Mouse (Mus musculus) kidney, postnatal 25 days (tissue): ENCODE data around the gene Bmp6.

Experiments used
- DNase-seq, 2 experiments: peaks; one replicate each; pipeline ENCODE4 v3.0.0; 2021; ENCODE audit warnings: mixed read lengths in 2 of 2

Bmp6 gene

DNA sequence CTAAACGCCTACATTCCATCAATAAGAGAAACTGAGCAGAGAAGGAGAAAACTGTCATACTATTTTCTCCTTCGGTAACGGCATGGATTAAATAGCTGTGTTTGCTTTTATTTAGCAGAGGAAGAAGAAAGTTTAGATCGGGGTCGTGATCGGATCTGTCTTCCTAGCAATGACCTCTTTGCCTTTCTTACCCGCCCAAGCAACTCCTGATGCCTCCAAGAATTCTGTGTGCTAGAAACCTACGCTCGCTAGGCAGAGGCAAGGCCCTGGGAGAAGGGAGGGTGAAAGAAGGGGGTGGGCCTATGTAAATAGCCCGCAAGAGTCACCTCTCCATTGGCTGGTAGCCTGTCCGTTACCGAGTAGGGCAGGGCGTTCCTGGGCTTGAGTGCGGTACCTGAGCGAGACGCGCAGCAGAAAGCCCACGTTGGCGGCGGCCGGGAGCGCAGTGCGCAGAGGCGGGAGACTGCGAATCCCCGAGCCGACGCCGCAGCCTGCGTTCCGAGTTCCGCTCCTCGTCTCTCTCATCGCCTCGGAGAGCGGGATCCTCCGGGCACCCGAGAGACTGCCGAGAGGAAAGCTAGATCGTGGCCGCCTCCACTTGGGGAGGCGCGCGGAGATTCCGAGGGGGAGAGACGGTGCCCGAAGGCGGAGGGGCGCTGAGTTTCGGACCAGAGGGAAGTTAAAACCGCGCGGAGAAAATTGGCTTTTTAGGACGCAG, at the start of gene Bmp6:
TSS of gene Bmp6 (plus strand) at position 395 of the 718 bp plus-strand sequence.
- peak; percentile 89 to 94 for DNase-seq

DNA sequence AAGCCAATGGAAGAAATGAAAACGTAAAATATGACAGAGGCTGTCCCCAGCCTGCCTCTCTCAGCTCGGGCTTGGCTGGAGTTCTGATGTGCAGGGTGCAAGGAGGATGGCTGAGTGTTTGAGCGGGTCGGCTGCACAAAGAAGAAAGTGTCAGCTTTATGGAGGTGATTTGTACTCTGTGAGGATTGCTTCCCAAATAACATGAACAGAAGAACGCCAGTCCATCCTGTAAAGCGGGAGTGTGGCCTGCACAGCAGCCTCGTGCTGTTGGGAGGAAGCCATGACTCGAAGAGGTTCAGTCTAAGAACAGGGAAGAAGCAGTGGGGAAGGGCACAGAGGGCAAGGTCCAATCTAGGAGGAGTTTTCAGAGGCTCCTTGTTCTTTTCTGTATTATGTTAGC, 48.7 kb upstream of the Bmp6 start:
- peak; percentile 38 to 59 for DNase-seq

DNA sequence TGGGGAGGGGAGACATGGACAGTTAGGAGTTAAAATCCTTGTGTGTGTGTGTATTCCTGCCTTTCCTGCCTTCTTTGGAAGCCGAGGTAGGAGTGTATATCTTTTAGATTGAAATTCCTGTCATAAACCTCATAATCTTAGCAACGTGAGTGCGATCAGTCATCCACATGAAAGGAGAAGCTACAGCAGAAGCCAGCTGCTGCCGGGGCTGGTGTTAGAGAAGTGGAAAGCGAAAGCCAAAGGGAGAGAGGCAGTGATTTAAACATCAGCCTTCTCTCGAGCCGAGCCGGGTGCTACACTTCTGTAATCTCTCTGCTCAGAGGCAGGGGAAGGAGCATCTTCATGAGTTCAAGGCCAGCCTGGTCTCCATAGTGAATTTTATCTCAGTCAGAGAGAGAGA, 48.3 kb upstream of the Bmp6 start:
- peak in 1 of 2 experiments; percentile 4 for DNase-seq

DNA sequence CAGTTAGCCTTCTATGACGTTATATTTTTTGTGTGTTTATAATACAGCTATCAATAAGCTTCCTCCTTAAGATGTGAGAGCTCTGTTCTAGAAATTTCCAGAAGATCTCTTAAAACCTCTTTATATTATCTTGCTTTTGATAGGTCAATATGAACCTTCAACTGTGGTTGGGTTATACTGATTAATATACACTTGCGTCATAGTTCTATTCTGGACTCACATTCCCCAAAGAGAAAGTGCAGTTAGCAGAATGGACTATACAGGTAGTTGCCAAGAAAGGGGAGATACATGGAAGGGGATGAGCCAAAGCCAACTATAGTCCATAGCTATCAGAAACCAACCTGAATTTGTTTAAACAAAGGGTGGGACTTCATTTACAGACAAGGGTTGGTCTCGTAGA, 33.8 kb upstream of the Bmp6 start:
- DNase-seq, result no peak

DNA sequence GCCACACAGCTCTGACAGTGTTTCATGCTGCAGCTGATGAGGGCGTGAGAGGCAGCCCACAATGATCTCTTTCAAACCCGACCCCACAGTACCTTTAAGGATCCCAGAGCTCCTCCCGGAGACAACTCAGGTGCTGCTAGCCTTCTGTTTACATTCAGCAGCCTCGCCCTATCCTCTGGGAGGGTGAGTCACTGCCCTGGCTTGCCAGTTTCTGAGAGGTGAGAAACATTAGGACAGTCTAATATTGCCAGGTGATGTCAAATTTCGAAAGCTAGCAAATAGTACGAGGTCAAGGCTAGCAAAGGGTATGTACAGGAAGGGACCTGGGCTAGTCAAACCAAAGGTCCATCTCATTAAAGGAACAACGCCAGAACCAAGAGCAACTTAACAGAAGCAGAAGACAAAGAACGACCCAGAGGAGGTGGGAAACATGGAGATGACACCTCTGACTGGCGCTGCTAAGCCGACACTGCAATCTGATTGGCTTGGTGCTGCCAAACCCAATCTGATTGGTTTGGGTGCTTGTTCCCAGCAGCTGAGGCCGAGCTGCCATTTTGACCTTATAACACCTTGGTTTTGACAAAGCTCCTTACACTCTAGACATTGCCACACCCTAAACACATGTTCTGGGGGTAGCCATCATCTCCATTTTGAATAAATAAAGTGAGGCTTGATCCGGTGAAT, 32.4 kb upstream of the Bmp6 start:
- DNase-seq, result no peak

DNA sequence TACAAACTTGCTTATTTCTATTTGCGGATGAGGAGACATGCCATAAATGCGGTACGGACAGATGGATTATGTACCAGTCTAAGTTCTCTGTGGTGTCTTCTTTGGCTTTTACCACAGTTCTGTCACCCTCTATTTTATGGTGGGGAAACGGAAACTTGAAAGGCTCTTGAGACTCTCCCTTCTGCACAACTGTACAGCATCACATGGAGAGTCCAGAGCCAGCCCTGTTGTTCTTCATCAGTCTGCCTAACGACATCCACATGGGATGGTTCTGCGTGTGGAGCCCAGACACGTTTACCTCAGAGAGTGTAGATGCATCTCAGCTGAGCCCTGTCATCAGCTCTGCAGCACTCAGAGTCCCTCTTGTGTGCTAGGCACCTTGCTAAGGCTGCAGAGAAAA, 30.3 kb upstream of the Bmp6 start:
- no peak for DNase-seq

DNA sequence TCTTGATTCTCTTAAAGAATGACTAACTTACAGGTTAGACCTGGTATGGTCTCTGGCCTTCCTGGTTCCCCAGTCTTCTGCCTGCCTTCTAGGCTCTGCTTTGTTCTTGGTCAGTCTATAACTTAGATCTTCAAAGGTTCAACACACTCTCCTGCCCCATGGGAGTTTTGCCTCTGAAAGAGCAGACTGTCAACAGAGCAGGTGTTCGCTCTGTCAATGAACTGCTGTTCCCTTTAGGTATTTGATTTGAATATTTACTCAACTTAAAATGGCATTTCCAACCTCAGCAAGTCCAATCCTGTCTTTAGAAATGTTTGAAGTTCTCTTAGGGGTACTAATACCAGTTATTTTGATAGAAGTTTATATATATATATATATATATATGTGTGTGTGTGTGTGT, 26.5 kb upstream of the Bmp6 start:
- no peak for DNase-seq

DNA sequence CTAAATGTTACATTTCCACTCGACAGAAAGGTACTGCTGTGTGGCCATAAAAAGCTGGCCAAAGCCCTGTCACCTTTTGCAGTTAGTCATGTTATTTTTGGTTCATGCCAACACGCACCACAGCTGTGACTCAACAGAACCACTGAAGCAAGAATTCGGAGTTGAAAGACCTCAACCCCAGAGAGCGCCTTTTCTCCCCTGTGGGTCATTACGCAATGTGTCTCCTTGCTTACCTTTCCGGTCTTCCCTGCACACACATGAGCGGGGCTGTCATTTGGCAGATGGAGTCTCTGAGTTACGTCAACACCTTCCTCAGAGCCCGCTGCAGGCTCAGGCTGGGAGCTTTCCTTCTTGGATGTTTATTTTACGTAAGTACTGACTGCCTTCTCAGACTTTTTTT, 24.6 kb upstream of the Bmp6 start:
- peak in 1 of 2 experiments; percentile 44 for DNase-seq

DNA sequence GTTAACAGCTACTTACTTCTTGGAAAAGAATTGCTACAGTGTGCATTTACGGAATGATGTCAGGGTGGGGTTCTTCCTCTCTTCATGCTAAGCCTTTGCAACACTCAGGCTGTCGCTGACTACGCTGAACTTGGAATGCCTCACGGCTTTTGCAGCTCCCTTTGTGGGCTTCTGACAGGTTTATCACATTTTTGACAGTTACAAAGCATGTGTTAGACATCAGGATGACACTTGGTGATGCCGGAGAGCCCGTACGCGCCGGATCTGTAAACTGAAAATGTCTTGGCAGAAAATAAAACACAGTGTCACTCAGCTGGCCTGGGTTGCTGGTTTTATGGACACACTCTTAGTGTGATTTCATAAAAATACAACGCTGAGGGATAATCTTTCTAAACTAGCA, 20.5 kb upstream of the Bmp6 start:
- DNase-seq, result no peak

DNA sequence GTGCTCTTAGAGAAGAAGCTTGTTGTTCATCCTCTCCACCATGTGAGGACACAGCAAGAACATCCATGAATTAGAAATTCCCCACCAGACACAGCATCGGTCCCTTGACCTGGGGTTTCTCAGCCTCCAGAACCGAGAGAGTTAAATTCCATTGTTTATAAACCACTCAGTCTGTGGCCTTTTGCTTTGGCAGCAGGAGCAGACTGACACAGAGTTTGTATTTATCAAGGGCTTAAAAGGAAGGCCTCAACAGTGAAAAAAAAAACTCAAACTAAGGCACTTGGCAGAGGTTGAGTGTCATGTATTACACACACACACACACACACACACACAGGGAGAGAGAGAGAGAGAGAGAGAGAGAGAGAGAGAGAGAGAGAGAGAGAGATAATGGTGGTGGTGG, 17.5 kb upstream of the Bmp6 start:
- no peak for DNase-seq

DNA sequence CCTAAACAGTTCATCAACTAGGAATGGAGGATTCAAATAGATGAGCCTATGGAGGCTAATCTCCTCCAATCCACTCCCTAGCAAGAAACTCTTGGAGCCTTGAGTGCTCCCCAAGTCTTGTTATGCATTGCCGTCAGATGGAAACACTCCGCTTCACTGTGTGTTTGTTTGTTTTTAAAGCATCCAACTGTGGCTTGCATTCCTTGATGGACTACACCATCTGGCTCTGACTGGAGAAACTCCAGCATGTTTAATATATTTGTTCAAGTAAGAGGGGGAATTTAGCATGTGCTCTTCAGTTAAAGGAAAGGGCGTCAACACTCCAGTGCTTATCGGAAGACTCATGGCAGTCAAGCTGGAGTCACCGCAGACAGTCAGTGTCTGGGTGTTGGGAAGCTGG, 11.4 kb upstream of the Bmp6 start:
- DNase-seq, result no peak

DNA sequence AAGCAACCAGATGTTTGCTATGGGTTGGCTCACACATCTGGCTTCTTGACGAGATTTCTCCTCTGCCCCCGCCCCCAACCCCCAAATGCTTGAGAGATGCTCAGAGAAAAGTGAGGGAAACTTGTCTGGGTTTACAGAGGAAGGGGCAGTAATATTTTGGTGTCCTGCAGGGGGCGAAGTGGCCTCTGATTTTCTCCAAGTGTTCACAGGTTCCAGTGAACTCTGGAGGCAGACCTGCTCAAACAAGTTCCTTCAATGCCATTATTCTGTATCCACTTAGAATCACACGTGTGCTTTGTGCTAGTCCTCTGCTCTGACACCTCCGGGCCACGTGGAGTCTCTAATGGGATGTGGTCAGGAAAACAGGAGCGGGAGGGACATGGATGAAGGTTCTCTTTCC, 2.3 kb upstream of the Bmp6 start:
- peak; percentile 76 to 84 for DNase-seq

DNA sequence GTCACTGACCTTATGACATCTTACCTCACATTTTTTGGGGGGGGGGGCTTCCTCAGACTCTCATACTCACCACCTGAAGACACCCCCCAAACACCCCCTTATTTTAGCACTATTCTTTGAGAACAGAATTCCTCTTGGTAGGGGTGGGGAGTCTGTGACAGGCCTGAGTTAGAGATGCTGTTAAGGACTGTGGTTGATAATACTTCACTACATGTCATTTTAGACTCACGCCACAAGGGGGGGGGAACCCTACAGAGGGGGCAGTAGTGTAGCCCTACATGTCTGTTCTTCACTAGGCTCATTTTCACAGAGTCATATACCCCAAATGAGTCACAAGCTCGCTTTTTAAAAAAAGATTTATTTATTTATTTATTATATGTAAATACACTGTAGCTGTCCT, 1.7 kb upstream of the Bmp6 start:
- DNase-seq, result no peak

DNA sequence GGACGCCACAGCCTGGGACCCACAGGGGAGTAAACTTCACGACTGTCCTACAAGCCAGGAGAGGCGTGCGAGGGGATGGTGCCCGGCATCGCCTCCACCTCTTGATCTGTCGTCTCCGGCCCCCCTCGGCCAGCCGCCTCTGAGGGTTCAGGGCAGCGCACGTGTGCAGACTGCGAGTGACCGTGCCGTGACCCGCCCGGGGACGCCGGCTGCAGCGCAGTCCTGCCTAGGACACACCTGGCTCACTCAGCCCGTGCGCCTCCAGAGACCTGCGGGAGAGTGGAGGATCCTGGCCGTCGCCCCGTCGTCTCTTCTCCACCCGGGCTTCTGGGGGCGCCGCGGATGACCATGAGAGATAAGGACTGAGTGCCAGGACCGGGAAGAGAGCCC, 519 bp downstream of the Bmp6 start:
- DNase-seq, result peak in 1 of 2 experiments; percentile 43

DNA sequence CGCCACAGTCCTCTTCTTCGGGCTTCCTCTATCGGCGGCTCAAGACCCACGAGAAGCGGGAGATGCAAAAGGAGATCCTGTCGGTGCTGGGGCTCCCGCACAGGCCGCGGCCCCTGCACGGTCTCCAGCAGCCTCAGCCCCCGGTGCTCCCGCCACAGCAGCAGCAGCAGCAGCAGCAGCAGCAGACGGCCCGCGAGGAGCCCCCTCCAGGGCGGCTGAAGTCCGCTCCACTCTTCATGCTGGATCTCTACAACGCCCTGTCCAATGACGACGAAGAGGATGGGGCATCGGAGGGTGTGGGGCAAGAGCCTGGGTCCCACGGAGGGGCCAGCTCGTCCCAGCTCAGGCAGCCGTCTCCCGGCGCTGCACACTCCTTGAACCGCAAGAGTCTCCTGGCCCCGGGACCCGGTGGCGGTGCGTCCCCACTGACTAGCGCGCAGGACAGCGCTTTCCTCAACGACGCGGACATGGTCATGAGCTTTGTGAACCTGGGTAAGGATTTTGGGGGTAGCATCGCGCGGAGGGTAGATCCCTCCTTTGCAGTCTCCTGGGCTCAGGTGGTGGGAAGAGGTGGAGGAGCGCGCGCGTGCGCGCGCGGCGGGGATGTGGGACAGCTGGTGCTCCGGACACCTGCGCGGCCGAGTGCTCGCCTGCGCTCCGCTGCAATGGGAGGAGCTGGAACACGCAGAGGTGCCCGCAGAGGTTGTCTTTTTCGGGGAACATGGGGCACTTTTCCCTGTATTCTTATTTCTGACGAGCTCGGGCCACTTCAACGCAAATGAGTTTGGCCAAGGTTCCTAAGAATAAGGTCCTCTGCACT, 1.4 kb downstream of the Bmp6 start:
- peak; percentile 31 to 52 for DNase-seq

DNA sequence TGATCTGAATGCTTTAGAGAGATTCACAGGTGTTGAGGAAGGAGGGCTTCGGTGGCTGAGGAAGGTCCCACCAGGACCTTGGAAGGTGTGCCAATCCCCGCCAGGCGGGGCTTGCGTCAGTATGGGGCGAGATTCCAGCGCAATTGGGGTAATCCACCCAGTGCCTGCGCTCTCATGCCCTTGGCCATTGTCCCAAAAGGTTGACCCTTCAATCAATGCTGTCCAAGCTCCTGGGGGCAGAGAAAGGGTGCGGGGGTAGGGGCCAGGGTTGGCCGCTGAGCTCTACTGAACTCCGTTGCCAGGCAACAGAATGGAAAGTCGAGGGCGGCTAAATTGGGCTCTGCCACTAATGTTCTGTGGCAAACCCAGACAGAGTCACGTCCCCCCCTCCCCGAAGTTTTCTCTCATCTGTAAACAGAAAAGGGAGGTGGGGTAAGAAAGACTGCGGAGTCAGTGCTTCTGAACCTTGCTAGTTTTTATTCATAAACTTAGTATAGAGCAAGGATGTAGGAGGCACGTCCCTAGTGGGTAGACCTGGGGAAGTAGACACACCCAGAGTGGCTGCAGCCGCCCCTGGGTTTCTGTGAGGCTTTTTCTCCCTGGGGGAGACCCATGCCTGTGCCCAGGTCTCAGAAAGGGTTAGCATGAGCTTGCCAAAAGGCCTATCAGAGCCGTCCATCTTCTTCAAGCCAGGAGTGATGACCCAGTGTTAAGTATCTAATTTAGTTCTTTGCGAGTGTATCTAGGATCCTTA, 2.3 kb downstream of the Bmp6 start:
- peak; percentile 70 to 85 for DNase-seq

DNA sequence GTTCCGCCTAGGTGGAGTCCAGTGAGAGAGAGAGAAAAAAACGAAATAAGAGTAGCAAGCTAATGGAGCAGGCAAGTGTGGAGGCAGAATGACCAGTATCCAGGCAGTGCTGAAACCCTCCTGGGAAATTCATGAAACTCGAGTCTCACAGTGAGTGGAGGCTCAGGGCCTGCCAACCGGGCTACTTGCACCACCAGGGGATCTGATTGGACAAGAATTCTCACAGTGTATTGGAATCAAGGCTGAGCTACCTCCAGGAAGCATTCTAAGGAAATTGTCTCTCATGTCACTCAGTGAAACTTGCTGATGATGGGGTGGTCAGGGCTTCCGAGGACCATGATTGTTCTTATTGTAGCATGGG, 2.8 kb downstream of the Bmp6 start:
- DNase-seq, result no peak

DNA sequence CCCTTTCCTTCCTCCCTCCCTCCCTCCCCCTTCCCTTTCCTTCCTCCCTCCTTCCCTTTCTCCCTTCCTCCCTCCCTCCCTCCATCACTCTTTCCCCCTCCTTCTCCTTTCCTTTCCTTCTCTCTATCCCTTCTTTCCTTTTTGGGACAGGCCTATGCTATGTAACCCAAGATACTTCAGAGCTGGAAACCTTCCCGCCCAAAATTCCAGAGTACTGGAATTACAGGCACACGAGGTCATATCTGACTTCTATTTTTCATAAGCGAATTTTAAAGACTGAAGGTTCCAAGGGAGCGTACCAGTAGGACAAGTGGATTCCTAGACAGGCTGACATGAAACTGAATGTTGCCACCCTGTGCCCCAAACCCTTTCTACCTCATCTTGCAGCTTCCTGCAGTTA, 4.1 kb downstream of the Bmp6 start:
- no peak for DNase-seq

DNA sequence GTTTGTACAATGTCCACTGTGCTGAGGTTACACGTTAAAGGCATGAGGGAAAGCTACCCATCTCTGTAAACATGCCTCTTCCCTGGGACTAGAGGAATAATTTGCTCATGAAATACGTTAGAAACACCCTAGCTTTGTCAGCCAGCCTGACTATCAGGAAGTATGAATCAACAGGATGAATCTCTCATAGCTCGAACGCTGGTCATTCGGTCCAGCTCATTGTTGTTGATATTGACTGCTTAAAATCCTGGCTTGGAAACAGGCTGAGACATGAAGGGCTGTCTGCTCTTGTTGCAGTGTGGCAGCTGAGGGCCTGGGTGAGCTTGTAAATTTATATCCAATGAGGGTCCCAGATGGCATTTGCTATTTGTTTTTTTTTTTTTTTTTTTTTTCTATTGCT, 4.9 kb downstream of the Bmp6 start:
- DNase-seq, result no peak

DNA sequence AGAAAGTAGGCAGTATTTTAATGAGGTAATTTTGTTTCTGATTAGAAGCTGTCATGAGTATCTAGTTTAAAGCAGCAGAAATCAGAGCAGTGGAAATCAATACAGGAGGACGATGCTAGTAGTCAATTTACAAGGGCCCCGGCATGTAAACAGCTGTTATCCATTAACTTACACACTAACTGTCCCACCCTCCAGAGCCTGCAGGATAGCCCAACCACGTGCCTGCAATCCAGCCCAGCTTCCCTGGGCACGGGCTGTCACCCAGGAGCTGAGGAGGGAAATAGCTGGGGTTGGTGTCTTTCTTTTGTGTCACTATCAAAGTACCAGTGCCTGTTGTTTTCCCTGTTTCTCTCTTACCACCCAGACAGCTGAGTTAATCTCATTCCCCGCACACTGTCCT, 7.1 kb downstream of the Bmp6 start:
- peak; percentile 62 to 84 for DNase-seq

DNA sequence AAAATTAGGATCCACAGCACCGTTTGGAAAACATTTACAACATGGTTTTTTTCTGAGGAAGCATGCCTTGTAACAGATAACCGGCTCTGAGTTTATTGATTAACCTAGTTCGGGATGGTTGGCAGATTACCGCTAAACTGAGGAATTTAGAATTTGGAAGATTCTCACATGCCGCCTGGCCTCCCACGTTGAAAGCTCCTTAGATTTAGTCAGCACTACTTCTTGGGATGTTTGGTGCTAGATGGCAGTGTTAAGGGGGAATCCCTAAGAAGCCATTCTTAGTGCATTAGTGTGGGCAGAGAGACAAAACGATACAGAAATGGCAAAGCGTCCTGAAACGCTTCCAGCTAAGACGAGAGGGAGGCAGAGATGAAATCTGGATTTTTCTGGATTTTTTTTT, 8.1 kb downstream of the Bmp6 start:
- DNase-seq, result peak; percentile 65 to 69

DNA sequence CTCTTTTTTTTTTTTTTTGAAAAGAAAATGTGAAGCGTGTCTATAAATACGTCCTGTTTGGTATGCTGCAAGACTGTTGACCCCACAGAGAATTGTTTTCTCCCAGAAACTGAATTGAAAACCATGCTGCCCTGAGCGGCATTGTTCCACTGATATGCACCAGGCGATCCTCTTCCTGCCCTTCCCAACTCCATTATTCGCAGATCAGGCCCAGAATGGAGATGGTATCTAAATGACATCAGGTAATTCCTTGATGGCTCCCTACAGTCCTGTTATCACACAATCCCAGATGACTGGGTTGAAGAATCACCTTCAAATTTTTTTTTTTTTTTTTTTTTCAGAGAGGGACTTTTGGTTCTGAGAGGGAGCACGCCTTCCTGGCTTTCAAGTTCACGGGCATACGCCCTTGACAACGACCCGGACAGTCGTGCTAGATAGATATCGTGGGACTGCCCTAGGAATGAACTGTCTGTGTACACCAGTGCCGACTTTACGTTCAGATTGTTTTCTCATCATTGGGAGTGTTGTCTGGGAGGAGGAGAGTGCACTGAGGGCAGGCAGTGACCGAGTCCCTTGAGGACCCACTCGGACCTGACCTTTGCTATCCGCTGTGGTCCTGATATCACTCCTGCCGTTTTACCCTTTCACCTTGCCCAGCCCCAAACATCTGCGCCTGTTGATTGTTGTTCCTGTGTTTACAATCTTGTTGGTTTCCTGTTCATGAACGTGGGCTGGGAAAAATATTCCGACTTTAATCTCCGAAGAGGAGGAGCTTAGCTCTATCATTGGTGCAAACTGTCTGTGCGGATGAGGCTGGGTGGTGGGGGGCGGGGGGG, 8.7 kb downstream of the Bmp6 start:
- DNase-seq, result peak in 1 of 2 experiments; percentile 45
